Mouse (Mus musculus): ENCODE measurements at regions not wholly inside any gene's neighbourhood (a gene's known extent, or its start where the extent isn't known, plus 50 kb on each side); places are given as distances from the start of the nearest gene placed in this dataset.
"Not testable (repeated sequence)": the region's sequence is repeated elsewhere in the genome, so short reads cannot be mapped to it uniquely, and the experiment has no call there.

- DNase-seq: no peak
Observed at GRCm38 (mm10) chr15:5877749-5878148, 421.8 kb upstream of the Dab2 start.

GRCm38 (mm10) chr15:5891188-5891587 lies 408.4 kb upstream of the Dab2 start:
- DNase-seq: no peak

- no peak for DNase-seq
Observed at GRCm38 (mm10) chr15:5892034-5892433, 407.6 kb upstream of the Dab2 start.

DNA sequence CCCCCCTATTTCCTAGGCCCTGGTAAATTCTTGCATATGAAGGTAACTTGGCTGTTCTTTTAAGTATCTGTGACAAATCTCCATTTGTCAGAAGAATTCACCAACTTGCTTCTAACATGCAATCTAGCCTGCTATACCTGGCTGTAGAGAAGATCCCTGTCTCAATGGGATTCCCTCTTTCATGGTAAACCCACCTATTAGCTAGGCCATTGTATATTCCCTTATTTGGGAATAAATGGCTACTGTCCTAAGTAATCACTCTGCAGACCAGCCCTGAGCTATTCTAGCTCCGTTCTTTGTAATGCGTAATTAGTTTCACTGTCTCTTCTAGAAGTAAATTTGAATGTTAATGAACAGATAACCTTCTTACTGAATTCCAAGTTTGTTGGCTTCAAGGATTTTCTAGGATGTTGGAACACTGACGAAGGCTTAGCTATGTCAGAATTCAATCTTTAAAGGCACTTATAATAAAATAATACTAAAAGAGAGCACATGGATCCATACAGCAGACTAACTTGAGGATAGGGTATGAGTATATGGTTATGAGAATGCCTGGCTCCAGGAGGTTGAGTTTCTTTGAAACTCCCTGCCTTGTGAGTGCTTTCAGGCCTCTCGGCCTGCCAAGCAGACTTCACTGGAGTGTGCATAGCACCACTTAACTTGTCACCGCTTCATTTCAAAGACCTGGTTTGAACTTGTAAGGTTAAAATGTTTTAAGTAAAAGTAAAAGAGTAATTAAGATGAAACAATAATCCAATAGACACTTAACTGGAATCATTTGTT lies 403.7 kb upstream of the Dab2 start:
- DNase-seq: not testable (repeated sequence)

DNA sequence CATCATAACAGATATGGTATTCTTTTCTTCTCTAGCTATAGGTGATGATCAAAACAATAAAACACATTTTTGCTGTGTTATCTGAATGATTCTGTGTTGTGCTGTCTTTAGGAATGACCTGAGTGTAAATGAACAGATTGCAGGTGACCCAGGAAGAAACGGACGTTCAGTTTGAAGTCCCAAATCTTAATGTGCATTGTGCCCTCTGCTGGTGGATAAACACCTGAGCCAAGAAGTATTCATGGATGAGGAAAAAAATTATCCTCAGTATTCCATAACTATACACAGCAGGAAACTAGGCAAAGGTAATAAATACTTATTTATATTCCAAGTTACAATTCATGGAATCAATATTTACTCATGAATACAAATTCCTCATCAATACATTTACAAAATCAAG lies 384.3 kb upstream of the Dab2 start:
- peak in 1 of 2 experiments; percentile 38 for DNase-seq

DNA sequence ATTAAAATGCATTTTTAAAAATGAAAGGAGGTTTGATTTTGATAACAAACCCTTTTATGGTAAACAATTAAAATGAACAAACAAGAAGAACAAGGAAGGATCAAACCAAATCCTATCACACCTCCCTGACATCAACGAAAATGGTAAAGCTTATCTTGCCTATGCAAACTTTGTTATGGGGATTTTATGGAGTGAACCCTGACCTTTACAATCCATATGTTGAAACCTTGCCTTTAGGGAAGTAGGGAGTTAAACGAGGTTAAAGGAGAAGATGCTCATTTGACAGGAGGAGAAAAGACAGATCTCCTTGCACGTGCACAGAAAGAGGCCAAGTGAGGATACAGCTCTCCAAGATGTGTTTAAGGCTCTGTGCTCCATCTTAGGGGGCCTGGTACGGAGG lies 379.5 kb upstream of the Dab2 start:
- DNase-seq: no peak

DNA sequence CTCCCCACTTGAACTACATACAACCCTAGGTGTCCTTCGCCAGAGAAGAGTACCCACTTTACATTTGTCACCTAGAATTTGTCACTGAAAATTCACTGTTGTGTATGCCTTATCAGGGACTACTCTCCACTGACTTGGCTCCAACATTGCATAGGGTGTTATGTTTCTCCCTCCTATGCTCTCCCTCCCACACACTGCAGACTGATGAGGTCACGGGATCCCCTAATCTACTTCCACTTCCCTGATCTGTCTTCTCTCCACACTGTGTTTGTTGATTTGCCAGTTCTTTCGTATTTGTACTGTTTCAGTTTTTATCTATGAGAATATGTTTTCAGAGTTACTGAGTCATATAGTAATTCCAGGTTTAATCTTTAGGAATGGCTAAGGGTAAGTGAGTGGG lies 371.8 kb upstream of the Dab2 start:
- DNase-seq: no peak

- DNase-seq: peak in 1 of 2 experiments; percentile 8
Observed at GRCm38 (mm10) chr15:5933586-5933985, 366.0 kb upstream of the Dab2 start.

DNA sequence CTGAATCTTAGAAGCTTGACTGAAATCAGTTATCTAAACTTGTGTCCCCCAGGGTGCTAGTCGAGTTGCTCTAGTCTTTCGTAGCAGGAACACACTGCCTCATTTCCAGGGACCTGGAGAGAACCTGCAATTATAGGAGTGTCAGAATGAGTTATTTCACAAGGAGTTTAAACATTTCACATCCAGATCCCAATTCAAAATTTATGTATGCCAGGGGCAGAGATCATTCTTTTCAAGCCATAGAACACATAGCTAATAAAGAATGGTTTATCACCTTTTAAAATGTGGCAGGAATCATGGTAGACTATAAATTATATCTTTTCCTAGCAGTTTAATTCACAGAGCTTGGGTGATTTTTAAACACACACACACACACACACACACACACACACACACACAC lies 358.6 kb upstream of the Dab2 start:
- DNase-seq: no peak

DNA sequence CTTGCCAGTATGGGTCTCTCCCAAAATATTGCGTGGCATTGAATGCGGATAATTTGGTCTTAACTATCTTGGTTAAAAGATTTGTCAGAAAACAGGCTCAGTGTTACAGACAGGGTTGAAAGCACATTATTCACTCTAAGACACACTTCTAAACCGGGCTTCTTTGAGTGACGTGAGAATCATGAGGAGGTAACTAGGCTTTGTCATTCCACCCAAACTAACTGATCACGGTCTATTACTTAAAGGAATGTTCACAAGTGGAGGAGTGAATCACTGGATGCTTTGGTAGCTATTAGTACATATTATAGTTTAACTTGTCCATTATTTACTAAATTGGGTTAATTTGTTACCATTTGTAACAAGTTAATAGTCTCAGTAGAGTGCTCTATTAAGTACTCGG lies 352.9 kb upstream of the Dab2 start:
- DNase-seq: no peak

- no peak for DNase-seq
Observed at GRCm38 (mm10) chr15:5950919-5951318, 348.7 kb upstream of the Dab2 start.

DNA sequence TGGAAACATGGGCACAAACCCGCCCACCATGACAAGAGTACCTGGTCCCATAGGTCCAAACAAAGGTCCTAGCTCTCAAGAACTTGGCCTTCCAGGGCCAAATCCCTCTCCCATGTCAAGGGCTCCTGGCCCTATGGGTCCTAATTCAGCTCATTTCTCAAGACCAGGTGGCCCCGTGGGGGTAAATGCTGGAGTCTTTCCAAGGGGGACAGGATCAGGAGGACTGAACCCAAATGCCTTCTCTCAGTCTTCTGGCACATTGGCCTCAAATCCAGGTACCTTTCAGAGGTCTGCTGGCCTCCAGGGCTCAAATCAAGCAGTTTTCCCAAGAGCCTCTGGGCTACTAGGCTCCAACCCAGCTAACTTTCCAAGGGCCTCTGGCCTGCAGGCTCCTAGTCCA lies 347.9 kb upstream of the Dab2 start:
- not testable (repeated sequence) for DNase-seq

DNA sequence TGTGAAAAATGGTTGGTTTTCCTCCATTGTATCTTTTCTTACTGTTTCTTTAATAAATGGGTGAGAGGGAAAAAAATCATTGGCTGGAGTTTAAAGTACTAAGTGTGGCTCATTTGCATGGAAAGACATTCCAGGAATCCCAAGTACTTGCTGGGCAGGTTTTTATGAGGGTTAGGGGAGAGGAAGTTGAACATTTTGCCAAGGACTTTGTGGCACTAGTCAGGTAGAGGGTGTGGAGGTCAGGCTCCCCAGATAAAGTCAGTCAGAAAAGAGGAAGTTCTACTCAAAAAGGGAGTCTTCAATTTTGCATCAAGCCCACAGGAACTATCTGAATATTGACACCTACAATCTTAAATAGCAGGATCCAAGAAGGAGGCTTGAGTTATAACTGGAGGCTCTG lies 346.5 kb upstream of the Dab2 start:
- no peak for DNase-seq

- no peak for DNase-seq
Observed at GRCm38 (mm10) chr15:5991351-5992065, 308.1 kb upstream of the Dab2 start.

GRCm38 (mm10) chr15:5992146-5992545 lies 307.4 kb upstream of the Dab2 start:
- not testable (repeated sequence) for DNase-seq

DNA sequence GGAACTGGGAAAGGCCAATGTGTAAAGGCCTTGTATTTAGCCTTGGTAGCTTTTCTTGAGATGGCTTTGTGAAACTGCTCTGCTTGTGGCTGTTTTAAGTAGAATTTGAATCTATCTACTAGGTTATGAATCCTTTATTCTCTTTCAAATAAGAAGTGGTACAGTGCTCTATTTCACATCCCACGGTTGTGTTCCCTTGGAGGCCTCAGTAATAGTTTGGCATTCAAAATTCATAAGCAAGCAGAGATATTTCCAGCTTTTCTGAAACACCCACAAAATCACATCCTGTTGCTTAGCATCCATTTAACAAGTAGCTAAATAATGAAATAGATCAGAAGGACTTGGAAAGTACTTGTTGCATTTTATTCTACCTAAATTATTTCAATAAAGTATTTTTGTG lies 298.8 kb upstream of the Dab2 start:
- no peak for DNase-seq

GRCm38 (mm10) chr15:6001394-6001793 lies 298.2 kb upstream of the Dab2 start:
- no peak for DNase-seq

DNA sequence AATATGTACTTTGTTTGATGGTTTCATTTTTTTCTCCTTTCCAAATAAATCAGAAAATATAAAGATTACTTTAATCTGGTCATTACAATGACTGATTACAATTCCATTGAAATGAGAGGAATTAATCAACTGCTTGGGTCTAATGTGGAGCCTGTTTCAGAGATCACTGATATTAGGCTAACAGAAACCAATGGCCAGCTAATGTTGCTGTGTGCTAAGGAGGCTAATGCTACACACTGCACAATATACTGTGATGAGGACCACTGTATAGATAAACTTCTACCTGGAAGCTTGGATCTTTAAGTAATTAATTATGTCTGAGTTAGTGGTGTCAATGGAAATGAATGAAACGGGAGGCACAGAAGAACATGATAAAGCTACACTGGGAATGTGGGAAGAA lies 284.6 kb upstream of the Dab2 start:
- DNase-seq: no peak

GRCm38 (mm10) chr15:6016637-6017049 lies 282.9 kb upstream of the Dab2 start:
- no peak for DNase-seq

DNA sequence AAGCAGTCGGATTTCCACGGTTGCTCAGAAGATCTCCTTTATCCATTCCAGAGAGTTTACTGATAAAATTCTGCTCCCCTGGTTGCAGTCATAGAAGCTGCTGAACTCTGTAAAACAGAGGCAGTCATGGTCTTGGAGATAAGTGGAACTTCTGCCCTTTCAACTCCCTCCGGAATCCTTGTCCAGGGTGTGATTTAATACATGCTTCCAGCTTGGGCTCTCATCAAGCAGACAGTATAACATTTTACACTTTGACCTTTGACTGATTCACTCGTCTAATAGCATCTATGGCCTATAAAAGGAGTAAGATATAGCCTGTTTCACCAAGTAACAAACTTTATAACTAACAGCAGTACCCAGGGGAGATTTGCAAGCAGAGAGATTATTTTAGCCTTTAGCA lies 274.0 kb upstream of the Dab2 start:
- DNase-seq: no peak

DNA sequence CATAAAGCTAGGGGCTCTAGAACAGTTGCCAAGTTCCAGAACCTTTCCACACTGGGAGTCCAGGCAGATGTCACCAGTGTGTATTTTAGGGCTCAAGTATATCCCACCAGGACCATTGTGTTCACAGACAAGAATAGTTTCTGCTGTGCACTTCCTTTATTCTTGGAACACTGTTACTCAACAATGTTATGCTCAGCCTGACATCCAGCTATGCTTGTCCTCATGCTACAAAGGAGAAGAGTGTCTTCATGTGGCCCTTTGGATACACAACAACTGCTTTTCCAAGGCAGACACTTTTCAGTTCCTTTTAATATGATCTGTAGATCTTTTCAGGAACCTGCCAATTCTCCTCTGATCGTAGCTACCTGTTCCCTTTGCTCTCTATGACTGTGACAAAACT lies 270.4 kb upstream of the Dab2 start:
- no peak for DNase-seq

GRCm38 (mm10) chr15:6030396-6030795 lies 269.2 kb upstream of the Dab2 start:
- no peak for DNase-seq

DNA sequence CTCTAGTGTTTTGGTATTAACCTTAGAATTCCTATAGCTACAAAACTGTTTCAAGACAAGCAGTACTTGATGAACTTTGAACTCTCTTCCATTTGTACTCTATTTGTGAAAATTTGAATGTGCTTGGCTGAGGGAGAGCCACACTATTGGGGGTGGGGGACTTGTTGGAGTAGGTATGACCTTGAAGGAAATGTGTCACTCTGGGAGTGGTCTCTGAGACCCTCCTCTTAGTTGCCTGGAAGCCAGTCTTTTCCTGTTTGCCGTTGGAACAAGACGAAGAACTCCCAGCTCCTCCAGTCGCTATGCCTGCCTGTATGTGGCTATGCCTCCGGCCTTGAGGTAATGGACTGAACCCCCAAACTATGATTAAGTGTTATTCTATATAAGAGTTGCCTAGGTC lies 265.4 kb upstream of the Dab2 start:
- DNase-seq: no peak

DNA sequence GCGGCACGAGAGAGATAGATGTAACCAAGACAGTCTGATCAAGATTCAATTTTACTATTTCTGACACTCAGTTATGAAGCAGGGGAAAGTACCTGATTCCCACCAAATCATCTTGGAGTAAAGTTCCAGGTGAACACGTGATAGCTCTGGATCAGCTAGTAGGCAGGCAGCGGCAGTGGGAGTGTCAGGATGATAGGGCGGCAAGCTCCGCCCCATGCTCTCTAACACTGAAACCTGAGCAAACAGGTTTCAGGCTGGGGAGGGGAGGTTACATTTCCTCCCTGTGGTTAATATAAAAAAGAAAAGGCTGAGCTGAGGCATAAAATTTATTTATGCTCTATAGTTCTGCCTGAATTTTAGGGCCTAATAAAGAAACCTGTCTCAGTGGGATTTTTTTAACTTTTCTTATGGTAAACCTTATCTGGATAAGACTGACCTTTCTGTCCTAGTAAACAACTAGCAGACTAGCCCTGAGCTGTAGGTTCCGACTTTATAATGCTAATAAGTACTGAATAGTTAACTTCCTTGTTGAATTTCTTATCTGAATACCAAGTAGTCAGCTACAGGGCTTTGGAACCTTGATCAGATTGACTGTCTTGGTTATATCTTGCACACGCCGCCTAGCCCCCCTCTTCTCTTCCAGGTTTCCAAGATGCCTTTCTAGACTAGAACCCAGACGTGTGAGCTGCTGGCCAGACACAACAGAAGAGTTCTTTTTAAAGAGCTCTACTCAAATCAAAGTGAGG lies 254.9 kb upstream of the Dab2 start:
- DNase-seq: no peak
